Mouse (Mus musculus) testis, adult 2 months (tissue): ENCODE results near the gene Senp8. TPM values are rescaled to one million over a fixed set of nuclear protein-coding genes. Genes with fewer than 3 reads are reported as not detected.

ENCODE experiments used
- H3K27ac ChIP-seq: fragments of 200-500 bp; 2 replicates; pipeline ENCODE4 v1.5.1; 2012; ENCODE audit warnings: low read depth, low read length; ENCODE audit not compliant: control insufficient read depth, insufficient read depth
- H3K27me3 ChIP-seq: fragments of 200-500 bp; 2 replicates; pipeline ENCODE4 v1.6.1; 2012; ENCODE audit warnings: mild to moderate bottlenecking, low read length, moderate library complexity; ENCODE audit not compliant: control insufficient read depth, insufficient read depth
- H3K36me3 ChIP-seq: fragments of 200-500 bp; 2 replicates; pipeline ENCODE4 v1.6.1; 2012; ENCODE audit warnings: mild to moderate bottlenecking, low read length; ENCODE audit not compliant: control insufficient read depth, insufficient read depth
- H3K4me1 ChIP-seq: fragments of 200-500 bp; 2 replicates; pipeline ENCODE4 v1.6.1; 2012; ENCODE audit warnings: low read length; ENCODE audit not compliant: control insufficient read depth, insufficient read depth
- H3K4me3 ChIP-seq: fragments of 200-500 bp; 2 replicates; pipeline ENCODE4 v1.5.1; 2012; ENCODE audit warnings: low read depth, mild to moderate bottlenecking, low read length, moderate library complexity, mixed read lengths; ENCODE audit not compliant: control insufficient read depth
- CTCF ChIP-seq: fragments of 200-500 bp; IDR thresholded peaks from 2 replicates; pipeline ENCODE4 v1.5.1; 2012; ENCODE audit warnings: low read depth, mild to moderate bottlenecking, inconsistent platforms, low read length, moderate library complexity; ENCODE audit not compliant: control insufficient read depth, insufficient read depth, insufficient replicate concordance
- POLR2A ChIP-seq: fragments of 200-500 bp; IDR thresholded peaks from 2 replicates; pipeline ENCODE4 v1.6.1; 2012; ENCODE audit warnings: low read depth, mild to moderate bottlenecking, inconsistent platforms, low read length, moderate library complexity; ENCODE audit not compliant: control insufficient read depth
- polyA plus RNA-seq: library from polyadenylated mRNA; depleted of rRNA; stranded (reverse); fragments of >200 nt; gene quantifications from 2 replicates; pipeline ENCODE4 v1.2.3, GENCODE M21; 2012; rRNA removed

Gene Senp8
- polyA plus RNA-seq, 1 experiment: 3.3 TPM

DNA sequence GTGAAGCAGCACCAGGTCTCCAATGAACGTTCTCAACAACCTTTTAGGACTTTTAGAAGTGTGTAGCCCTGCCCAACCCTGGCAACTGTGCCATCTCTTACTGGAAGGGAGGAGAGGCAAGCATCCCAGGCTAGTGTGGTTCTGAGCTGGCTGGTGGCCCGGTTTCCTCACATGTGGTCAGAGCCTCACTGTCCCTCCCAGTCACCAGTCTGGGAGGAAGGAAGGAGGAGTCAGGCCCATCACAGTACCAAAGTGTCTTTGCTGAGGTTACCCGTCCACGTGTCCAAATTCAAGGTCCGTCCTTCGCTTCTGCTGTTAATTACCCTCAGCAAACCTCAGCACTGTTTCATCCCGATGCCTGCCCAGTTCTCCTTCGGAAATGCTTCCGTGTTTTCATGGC is 58.4 kb downstream of the Senp8 start:
- Histone ChIP-seq H3K36me3 (no peaks in the 10 kb centered on the region), H3K27me3 (no peaks in the 10 kb centered on the region), H3K4me1 (peaks cover 6% of the 10 kb centered on the region), H3K27ac (no peak overlapping the region), H3K4me3 (peak overlapping the region; percentile 33)
- TF ChIP-seq POLR2A (no peak), CTCF (no peak)

DNA sequence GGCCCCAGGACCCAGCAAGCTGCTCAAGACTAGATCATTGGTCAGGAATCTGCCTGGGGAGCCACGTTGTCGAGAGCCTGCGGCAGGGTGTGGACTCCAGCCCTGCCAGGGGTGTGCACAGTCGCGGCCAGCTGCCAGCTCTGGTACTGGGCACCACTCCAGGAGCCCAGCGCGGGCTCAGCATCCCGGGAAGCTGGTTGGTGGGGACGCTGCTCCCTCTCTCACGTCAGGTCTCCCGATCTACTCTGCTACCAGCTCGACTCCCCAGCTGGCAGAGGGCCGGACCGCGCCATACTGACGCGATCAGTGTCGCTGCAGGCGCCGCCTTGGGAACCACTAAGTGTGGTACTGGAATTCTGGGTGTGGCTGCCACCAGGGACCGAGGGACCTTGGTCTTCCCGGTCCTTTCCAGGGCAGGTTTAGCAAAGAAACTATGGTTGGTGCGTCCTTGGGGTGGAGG is 58.8 kb downstream of the Senp8 start:
- Histone ChIP-seq H3K27ac (no peak overlapping the region), H3K4me3 (peak overlapping the region; percentile 33; the same call in 1 of the 2 replicates)
- TF ChIP-seq CTCF: no peak
- TF ChIP-seq POLR2A: no peak

DNA sequence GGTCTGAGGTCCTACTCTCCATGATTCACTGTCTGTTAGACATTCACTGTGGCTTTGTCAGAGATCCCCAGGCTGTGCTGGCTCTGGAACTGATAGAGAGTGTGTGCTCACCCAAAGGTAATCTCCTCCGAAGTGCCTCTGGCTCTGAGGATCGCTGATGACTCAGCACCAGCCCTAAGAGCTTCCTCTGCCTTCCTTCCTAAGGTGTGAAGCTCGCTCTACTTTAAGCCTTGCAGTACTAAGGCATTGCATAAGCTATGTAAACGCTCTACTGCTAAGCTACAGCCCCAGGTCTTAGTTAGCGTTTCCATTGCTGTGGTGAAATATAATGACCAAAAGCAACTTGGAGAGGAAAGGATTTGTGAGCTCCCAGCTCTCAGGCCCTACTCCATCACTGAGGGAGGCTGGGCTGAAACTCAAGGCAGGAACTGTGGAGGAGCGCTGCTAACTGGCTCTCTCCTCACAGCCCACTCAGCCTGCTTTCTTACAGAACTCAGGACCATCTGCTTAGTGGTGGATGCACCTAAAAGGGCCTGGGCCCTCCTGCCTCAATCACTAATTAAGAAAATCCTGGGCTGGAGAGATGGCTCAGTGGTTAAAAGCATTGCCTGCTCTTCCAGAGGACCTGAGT is 63.0 kb downstream of the Senp8 start:
- H3K36me3 ChIP-seq: no peaks in the 10 kb centered on the region
- no peak overlapping the region for H3K4me3 ChIP-seq
- TF ChIP-seq POLR2A (no peak), CTCF (no peak)
- no peak overlapping the region for H3K27ac ChIP-seq
- H3K4me1 ChIP-seq: peaks cover 6% of the 10 kb centered on the region
- no peaks in the 10 kb centered on the region for H3K27me3 ChIP-seq

More for the DNA sequence above, 58.8 kb downstream of the Senp8 start:
- Histone ChIP-seq H3K36me3 (no peaks in the 10 kb centered on the region), H3K27me3 (no peaks in the 10 kb centered on the region), H3K4me1 (peaks cover 6% of the 10 kb centered on the region)

Other genes with a start within 250 kb of the Senp8 start
- 100 and 116 TPM in 2 replicates for gene Hexa, start 211.2 kb downstream of the Senp8 start, polyA plus RNA-seq
- 66.9 and 71.6 TPM in 2 replicates for gene Tmem202, start 210.9 kb downstream of the Senp8 start, polyA plus RNA-seq
- 13.2 and 17.5 TPM in 2 replicates for gene Celf6, start 172.8 kb downstream of the Senp8 start, polyA plus RNA-seq
- 34.5 and 35.6 TPM in 2 replicates for gene Parp6, start 133.4 kb downstream of the Senp8 start, polyA plus RNA-seq
- gene Pkm, start 94.3 kb downstream of the Senp8 start, polyA plus RNA-seq: 491 and 510 TPM in 2 replicates
- 14.5 and 17.9 TPM in 2 replicates for gene Gramd2, start 70.6 kb downstream of the Senp8 start, polyA plus RNA-seq
- 13.3 and 18.5 TPM in 2 replicates for gene Myo9a, start 186 bp upstream of the Senp8 start, polyA plus RNA-seq
- not detected in 2 replicates for gene Nr2e3, start 209.9 kb upstream of the Senp8 start, polyA plus RNA-seq